Mouse (Mus musculus) forebrain, embryonic 15.5 days (tissue): Measurements from ENCODE around the gene Mn1. TPM values are rescaled to one million over a fixed set of nuclear protein-coding genes. Genes with fewer than 3 reads are reported as not detected.

ENCODE experiments used
- ATAC-seq: fragments of 200-750 bp; cut with Nextera tagmentation; replicated peaks from 2 replicates; pipeline ENCODE4 v1.8.0; 2017; ENCODE audit warnings: mild to moderate bottlenecking, moderate TSS enrichment, moderate library complexity
- H3K27ac ChIP-seq: fragments of 300-500 bp; sonication (generic); replicated peaks from 2 replicates; pipeline ENCODE4 v1.5.1; 2015; ENCODE audit warnings: mild to moderate bottlenecking, inconsistent platforms
- H3K27me3 ChIP-seq: fragments of 300-500 bp; sonication (generic); 2 replicates; pipeline ENCODE4 v1.6.1; 2015; ENCODE audit warnings: inconsistent platforms
- H3K36me3 ChIP-seq: fragments of 300-500 bp; sonication (generic); 2 replicates; pipeline ENCODE4 v1.6.1; 2015; ENCODE audit warnings: mild to moderate bottlenecking, inconsistent platforms
- H3K4me1 ChIP-seq: fragments of 300-500 bp; sonication (generic); 2 replicates; pipeline ENCODE4 v1.6.1; 2015; ENCODE audit warnings: inconsistent platforms
- H3K4me2 ChIP-seq: fragments of 300-500 bp; sonication (generic); replicated peaks from 2 replicates; pipeline ENCODE4 v1.6.1; 2015; ENCODE audit warnings: mild to moderate bottlenecking, inconsistent platforms
- H3K4me3 ChIP-seq: fragments of 300-500 bp; sonication (generic); 2 replicates; pipeline ENCODE4 v1.5.1; 2015; ENCODE audit warnings: mild to moderate bottlenecking, inconsistent platforms
- H3K9ac ChIP-seq: fragments of 300-500 bp; sonication (generic); replicated peaks from 2 replicates; pipeline ENCODE4 v1.6.1; 2015; ENCODE audit warnings: mild to moderate bottlenecking, inconsistent platforms
- H3K9me3 ChIP-seq: fragments of 300-500 bp; sonication (generic); 2 replicates; pipeline ENCODE4 v1.6.1; 2016; ENCODE audit warnings: inconsistent platforms
- WGBS: fragments of 180-500 bp; shearing (Covaris S2); methylation state at CpG from one replicate; pipeline ENCODE4 v1.1.7; 2015; ENCODE audit warnings: mixed read lengths; 5-methylcytosine and 5-hydroxymethylcytosine counted together
- polyA plus RNA-seq: library from polyadenylated mRNA; unstranded; fragments of >200 nt; fragmentation: Nextera tagmentation; extraction: Ambion mirVana; gene quantifications from 2 replicates; pipeline ENCODE4 v1.2.1, GENCODE M21; 2015

Gene Mn1
- polyA plus RNA-seq, 1 experiment from 2014 or later, result 109 TPM

DNA sequence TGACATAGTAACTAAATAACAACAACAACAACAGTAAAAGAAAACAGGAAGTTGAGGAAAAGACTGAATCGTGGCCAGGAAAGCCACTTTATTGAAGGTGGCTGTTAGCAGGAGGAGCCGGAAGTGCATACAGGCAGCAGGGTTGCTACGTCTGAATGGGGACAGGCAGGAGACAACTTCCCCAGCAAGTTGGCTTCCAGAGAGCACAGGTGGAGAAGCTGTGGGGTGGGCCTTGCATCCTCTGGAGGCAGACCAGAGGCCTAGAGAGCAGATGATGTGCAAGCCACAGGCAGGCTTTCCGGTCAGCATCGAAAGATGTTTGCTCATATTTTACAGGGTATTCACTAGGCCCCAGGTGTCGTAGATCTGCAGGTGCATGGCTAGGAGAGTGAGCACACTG is 88.7 kb downstream of the Mn1 start:
- 94% methylated on average over 6 of the region's 6 CpGs for WGBS
- H3K36me3 ChIP-seq, result no peaks in the 10 kb centered on the region
- H3K9me3 ChIP-seq, result no peaks in the 10 kb centered on the region
- no peaks in the 10 kb centered on the region for H3K27me3 ChIP-seq
- ATAC-seq, result no peak
- peaks cover 38% of the 10 kb centered on the region for H3K4me1 ChIP-seq
- no peak overlapping the region for H3K9ac ChIP-seq
- no peak overlapping the region for H3K4me2 ChIP-seq
- H3K4me3 ChIP-seq, result no peak overlapping the region
- H3K27ac ChIP-seq, result no peak overlapping the region

DNA sequence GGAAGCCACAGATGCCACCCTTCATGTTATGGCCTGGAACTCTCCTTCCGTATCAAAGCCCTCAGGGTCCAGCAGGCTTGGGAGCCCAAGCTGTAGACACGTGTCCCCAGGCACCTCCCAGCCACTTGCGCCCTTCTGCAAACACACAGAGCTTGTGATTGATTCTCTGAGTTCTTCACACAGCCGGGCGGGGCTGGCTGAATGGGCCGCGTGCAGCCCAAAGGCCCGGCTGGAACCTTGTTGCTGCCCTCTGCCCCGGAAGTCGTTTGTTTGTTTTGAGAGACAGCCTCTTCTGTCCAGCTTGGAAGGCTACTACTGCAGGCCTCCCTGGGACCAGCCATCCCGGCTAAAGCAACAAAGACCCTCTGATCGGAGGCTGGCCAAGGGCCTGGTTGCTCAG is 89.2 kb downstream of the Mn1 start:
- no peak overlapping the region for H3K4me3 ChIP-seq
- H3K9ac ChIP-seq, result no peak overlapping the region
- 59% methylated on average over 12 of the region's 12 CpGs for WGBS
- no peak for ATAC-seq
- no peaks in the 10 kb centered on the region for H3K36me3 ChIP-seq
- no peaks in the 10 kb centered on the region for H3K9me3 ChIP-seq
- H3K27ac ChIP-seq, result no peak overlapping the region; the same call in 1 of the 2 replicates
- H3K4me1 ChIP-seq, result peaks cover 39% of the 10 kb centered on the region
- H3K4me2 ChIP-seq, result no peak overlapping the region
- no peaks in the 10 kb centered on the region for H3K27me3 ChIP-seq

Other genes with a start within 250 kb of the Mn1 start
- 99.5 and 102 TPM in 2 replicates for gene Pitpnb, start 86.6 kb upstream of the Mn1 start, polyA plus RNA-seq